Mouse (Mus musculus) neutrophil, adult 83 days (primary cell): Measurements from ENCODE around the gene Gm12800. TPM values are rescaled to one million over a fixed set of nuclear protein-coding genes. Genes with fewer than 3 reads are reported as not detected.

Source experiments
- total RNA-seq, 2 experiments: library from RNA; stranded (reverse); gene quantifications; one replicate each; pipeline ENCODE4 v1.2.4; 2023

Gm12800 gene
- total RNA-seq, result not detected

DNA sequence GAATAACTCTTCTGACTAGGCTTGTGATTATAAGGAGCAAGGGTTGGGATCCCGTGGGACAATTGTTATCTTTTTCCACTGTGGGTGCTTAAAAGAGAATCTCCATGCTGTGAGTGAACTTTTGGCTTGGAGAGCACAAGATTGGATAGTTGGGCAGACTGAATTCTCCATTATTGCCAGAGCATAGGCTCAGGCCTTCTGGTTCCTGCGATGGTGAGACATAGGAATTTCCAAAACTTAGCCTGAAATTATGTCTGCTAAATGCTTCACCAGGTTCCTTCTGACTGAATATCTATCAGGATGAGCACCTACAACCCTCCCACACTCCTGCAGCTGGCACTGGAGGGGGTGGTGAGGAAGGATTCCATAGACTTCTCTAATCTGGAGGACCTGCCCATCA lies at the start of gene Gm12800:
Gene Gm12800 (plus strand): TSS at position 301 of the 400 bp plus-strand sequence.

DNA sequence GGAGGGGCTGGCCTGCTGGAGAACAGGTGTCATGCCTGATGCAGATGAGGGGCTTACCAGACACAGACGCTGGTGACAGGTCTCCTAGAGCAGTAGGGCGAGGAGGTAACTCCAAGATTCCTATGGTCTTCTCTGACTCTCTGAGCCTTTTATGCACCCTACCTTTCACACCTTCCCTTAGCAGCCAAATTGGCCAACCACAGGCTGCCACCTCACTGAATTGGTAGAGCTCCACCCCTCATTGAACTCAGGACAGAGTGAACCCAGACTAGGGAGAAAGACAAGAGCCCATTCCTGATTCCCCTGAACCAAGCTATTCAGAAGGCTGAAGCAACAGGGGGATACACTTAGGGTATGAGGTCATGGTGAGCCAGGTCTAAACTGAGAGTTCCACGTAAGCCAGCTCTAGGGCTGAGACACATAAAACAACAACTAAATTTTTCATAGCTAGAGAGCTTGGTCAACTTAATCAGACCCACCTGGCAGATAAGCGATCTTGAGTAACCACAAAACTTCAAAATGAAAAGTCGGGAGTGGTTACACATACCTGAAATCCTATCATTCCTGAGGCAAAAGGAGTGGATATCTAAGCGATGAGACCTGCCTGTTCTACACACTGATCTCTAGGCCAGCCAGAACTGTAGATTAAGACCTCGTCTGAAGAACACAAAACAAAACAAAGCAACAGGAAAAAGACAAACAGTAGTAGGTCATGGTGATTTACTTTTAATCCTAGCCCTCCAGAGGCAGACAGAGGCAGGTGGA lies 15.1 kb upstream of the Gm12800 start, which contains the start of gene C130073F10Rik:
Gene C130073F10Rik (minus strand): TSS at position 134 of the 765 bp plus-strand sequence.

DNA sequence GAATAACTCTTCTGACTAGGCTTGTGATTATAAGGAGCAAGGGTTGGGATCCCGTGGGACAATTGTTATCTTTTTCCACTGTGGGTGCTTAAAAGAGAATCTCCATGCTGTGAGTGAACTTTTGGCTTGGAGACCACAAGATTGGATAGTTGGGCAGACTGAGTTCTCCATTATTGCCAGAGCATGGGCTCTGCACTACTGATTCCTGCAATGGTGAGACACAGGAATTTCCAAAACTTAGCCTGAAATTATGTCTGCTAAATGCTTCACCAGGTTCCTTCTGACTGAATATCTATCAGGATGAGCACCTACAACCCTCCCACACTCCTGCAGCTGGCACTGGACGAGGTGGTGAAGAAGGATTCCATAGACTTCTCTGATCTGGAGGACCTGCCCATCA lies 31.2 kb downstream of the Gm12800 start, which contains the start of gene Gm12794:
Gene Gm12794 (plus strand): TSS at position 301 of the 400 bp plus-strand sequence.

Other genes with a start within 250 kb of the Gm12800 start
- under 1 TPM; 0.18 to 0.49 TPM for gene Lepr, start 191.7 kb upstream of the Gm12800 start, total RNA-seq
- gene B020004J07Rik, start 65.1 kb upstream of the Gm12800 start, total RNA-seq, result not detected
- gene C130073F10Rik, start 15.3 kb upstream of the Gm12800 start, total RNA-seq, result not detected
- gene Gm12794, start 31.3 kb downstream of the Gm12800 start, total RNA-seq, result not detected
- gene Gm12790, start 71.9 kb downstream of the Gm12800 start, total RNA-seq, result not detected
- gene Gm12789, start 77.5 kb downstream of the Gm12800 start, total RNA-seq, result not detected
- gene Pde4b, start 178.4 kb downstream of the Gm12800 start, total RNA-seq, result 10 to 100 TPM; 30.8 to 39.1 TPM